Mouse (Mus musculus): ENCODE results near the gene Ccdc162.

The Ccdc162 gene

GRCm38 (mm10) chr10:41635276-41636033 lies 81.0 kb downstream of the Ccdc162 start:
- peak; percentile 4 to 13 for DNase-seq (ENCODE audit: low spot score in 2 of 2)

- no peak for DNase-seq (ENCODE audit: low spot score in 2 of 2)
Observed at GRCm38 (mm10) chr10:41633801-41634200, 82.6 kb downstream of the Ccdc162 start.

GRCm38 (mm10) chr10:41632062-41632461 lies 84.4 kb downstream of the Ccdc162 start:
- no peak for DNase-seq (ENCODE audit: low spot score in 2 of 2)

DNA sequence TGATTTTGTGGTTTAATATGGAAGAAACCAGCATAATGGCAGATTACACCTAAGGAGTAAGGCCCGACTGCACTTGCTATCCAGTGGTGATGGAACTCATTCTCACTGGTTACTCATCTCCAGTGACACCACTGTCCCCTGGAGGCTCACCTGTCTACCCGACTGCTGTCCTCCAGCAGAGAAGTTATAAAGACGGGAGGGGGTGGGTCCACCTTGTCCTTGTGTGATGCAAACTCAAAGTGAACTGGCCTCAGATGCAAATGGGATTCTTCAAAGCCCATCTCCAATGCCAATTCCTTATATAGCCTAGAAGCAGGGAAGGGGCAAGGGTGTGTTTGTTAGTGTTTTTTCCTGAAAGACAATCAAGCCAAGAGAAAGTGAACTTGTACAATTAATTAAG lies 89.4 kb downstream of the Ccdc162 start:
- no peak for DNase-seq (ENCODE audit: low spot score in 2 of 2)

DNA sequence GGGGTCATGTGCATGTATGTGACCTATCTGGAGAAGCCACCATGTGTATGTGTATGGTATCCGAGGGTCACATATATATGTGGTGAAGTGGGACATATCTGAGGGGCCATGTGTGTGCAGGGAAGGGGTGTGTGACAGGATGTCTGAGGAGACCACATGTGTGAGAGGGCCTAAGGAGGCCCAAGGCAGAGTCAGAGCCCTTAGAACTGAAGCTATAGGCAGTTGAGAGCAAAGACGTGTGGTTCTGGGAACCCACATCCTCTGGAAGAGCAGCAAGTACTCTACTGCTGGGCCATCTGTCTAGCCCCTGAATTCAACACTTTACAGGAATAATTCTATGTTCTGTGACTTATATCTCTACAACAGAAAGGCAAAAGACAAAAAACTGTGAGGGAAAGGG lies 96.4 kb downstream of the Ccdc162 start:
- DNase-seq (ENCODE audit: low spot score in 2 of 2) = no peak

- DNase-seq (ENCODE audit: low spot score in 2 of 2) = no peak
Observed at GRCm38 (mm10) chr10:41615487-41615886, 100.9 kb downstream of the Ccdc162 start.

GRCm38 (mm10) chr10:41611941-41612340 lies 104.5 kb downstream of the Ccdc162 start:
- no peak for DNase-seq (ENCODE audit: low spot score in 2 of 2)

DNA sequence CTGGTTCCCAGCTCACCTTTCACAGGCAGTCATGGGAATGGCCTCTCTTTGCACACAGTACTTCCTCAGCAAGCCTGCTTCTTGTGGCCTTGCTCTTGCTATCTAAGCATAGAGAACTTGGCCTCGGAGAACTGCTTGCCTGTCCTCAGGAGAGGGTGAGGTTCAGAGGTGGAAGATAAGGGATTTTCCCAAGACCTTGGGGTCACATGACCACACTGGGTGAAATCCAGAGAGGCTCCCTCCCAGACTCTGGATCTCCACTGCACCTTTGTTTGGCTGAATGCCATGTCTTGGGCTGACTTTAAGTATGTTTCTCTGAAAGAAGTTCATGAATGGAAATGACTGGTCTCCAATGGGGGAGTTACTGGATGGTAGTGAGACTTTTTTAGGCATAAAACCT lies 107.0 kb downstream of the Ccdc162 start:
- no peak for DNase-seq (ENCODE audit: low spot score in 2 of 2)

GRCm38 (mm10) chr10:41608485-41608884 lies 107.9 kb downstream of the Ccdc162 start:
- DNase-seq (ENCODE audit: low spot score in 2 of 2) = no peak

DNA sequence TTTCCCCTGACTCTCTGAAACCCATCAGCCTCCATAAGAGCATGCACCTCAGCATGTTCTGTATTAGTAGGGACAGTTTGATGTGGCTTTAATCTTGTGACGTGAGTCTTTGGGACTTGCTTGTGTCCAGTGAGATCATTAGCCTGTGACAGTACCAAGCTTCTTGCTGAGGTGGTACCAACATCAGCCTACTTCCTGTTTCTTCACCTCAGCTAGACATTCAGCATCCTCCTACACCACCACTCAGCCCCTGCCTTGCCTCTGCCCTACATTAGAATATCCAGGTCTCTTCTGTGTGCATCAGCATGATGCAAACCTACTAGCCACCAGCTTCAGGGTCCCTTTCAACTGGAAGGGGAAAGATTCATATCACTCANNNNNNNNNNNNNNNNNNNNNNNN lies 113.8 kb downstream of the Ccdc162 start:
- DNase-seq (ENCODE audit: low spot score in 2 of 2) = no peak

DNA sequence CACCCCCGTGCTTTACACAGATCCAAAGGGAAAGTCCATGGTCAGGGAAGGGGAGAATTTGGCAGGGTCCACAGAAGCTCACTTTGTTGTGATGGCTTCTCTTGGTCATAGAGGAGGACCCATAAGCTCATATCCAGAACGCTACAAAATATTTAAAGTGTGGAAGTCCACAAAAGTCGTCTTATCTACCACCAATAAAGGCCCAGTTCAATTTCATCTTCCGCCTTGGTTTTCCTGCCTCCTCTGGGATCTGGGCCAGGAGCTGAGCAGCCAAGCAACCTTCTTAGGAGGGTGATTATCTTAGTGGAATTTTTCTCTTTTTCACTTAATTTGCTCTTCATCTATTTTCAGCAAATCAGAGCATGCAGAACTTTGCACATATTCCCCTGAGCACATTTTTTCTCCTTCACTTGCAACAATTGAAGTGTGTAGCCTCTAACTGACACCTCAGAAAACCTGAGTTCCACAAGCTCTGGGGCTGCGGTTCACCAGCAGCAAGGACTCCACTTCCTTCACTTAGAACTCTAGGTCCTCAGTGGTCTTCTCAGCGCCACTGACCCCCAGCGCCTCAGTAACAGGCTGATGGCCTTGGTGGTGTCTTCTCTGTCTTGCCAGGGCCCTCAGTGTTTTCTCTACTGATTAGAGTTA lies 114.4 kb downstream of the Ccdc162 start:
- no peak for DNase-seq (ENCODE audit: low spot score in 2 of 2)

DNA sequence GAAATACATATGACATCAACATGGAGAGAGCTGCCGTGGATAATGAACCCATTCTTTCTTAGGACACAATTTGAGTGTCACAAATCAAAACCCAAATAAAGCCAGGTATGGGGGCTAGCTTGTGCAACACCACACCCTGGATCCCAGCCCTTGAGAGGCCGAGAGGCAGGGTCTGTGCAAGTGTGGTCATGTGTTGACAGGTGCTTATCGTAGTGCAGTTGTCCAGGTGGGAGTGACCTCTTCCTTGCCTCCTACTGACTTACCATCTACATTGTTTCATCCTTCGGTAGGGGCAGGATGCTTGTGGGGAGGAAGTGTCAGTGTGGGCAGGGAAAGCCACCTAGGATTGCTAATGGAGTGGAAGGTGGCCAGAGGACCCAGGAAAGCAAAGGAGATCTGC lies 115.1 kb downstream of the Ccdc162 start:
- DNase-seq (ENCODE audit: low spot score in 2 of 2) = no peak

DNA sequence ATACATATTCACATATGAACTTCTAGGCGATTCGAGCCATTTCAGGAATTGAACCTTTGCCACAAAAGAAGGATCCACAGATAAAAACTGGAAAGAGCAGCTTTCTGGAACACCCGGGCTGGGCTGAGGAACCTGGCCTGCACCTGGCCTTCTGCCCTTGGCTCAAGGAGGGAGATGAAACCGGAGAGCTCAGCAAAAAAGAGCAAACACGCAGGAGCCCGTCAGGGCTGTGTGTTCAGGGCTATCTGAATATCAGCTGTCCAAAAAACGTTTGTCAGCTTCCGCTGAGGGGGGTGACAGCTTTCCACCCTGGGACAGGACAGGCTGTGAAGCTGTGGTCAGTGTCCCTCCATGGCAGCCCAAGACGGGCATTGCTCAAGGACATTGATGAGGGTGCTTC lies 117.4 kb downstream of the Ccdc162 start:
- DNase-seq (ENCODE audit: low spot score in 2 of 2) = no peak

DNA sequence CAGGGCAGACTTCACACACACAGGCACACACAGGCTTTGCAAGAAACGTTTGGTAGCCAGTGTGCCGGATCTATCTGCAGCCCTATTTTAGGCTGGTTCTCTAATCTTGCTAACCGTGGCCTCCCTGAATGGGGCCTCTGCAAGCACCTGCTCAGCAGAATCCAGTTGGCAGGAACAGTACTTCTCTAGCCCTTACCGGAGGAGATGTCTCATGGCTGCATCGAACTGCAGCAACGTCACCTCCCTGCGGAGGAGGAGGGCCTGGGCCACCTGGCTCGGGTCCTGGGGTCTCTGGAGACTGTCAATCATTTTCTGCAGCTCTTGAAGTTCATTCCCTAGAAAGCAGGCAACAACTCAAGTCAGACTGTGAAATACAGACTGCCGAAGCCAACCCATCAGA lies 118.2 kb downstream of the Ccdc162 start:
- DNase-seq (ENCODE audit: low spot score in 2 of 2) = peak; percentile 14

DNA sequence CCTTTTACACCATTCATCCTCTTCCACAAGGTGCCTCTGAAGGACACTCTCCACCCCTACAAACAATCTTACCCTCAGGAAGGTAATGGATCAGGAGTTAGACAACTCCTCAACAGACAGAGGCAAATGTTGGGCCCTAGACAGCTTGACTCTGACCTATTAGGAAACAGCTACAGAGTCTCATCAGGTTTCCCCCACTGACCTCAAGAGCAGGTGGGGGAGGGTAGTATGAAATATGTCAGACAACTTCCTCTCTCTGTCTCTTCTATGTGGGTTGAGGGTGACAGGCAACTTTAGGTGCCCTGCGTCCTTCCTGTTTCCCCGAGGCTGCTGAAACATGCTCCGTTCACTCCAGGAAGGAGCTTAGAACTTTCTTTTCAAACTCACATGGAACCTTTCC lies 120.9 kb downstream of the Ccdc162 start:
- DNase-seq (ENCODE audit: low spot score in 2 of 2) = no peak

DNA sequence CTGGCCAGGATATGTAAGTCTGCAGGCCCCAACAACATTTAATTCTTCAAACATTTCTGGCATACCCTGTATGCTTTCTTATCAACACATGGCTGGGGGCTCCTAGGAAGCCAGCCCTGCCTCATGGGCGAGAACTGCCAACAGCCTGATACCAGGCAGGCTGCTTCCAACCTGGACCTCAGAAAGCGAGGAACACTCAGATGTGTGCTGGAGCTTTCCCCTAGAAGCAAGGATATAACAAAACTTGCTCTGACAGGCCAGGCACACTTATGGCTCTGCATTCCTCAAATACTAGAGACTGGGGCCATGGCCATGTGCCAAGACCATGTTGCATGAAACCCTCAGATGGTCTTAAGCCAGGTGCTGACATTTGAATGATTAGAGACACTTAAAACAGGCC lies 121.5 kb downstream of the Ccdc162 start:
- no peak for DNase-seq (ENCODE audit: low spot score in 2 of 2)

- no peak for DNase-seq (ENCODE audit: low spot score in 2 of 2)
Observed at GRCm38 (mm10) chr10:41594433-41594832, 122.0 kb downstream of the Ccdc162 start.

GRCm38 (mm10) chr10:41588616-41589015 lies 127.8 kb downstream of the Ccdc162 start:
- no peak for DNase-seq (ENCODE audit: low spot score in 2 of 2)

- no peak for DNase-seq (ENCODE audit: low spot score in 2 of 2)
Observed at GRCm38 (mm10) chr10:41586947-41587852, 129.2 kb downstream of the Ccdc162 start.

- DNase-seq (ENCODE audit: low spot score in 2 of 2) = no peak
Observed at GRCm38 (mm10) chr10:41583383-41583782, 133.1 kb downstream of the Ccdc162 start.

DNA sequence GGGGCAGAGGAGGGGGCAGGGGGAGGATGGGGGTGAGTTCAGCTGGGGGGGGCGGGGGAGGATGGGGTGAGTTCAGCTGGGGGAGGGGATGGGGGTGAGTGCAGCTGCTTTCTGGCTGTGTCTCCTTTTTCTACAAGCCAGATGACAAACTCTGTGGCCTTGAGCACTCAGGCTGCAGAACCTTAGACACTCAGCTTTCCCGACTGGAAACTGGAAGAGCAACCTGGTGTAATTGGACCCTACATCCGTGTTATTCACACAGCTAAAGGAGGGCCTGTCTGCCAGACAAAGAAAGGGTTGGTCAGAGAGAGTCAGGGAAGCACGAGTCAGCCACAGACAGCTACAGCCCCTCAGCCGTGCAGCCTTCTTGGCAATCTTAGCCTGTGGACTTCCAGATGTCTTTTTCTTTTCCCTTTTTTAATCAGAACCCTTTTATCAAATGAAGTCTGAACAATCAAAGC lies 133.5 kb downstream of the Ccdc162 start:
- no peak for DNase-seq (ENCODE audit: low spot score in 2 of 2)

GRCm38 (mm10) chr10:41580441-41580840 lies 136.0 kb downstream of the Ccdc162 start:
- DNase-seq (ENCODE audit: low spot score in 2 of 2) = no peak

Data from frontal cortex, postnatal 36 days (tissue).